Mouse (Mus musculus) embryo, embryonic 11.5 days (tissue): ENCODE measurements around the gene Coro7.
"Not testable (repeated sequence)": the region's sequence is repeated elsewhere in the genome, so short reads cannot be mapped to it uniquely, and the experiment has no call there.

Experiments
- DNase-seq: peaks from one replicate; pipeline ENCODE4 v3.0.0-alpha.2; 2012; ENCODE audit warnings: low read depth, low spot score

The Coro7 gene

DNA sequence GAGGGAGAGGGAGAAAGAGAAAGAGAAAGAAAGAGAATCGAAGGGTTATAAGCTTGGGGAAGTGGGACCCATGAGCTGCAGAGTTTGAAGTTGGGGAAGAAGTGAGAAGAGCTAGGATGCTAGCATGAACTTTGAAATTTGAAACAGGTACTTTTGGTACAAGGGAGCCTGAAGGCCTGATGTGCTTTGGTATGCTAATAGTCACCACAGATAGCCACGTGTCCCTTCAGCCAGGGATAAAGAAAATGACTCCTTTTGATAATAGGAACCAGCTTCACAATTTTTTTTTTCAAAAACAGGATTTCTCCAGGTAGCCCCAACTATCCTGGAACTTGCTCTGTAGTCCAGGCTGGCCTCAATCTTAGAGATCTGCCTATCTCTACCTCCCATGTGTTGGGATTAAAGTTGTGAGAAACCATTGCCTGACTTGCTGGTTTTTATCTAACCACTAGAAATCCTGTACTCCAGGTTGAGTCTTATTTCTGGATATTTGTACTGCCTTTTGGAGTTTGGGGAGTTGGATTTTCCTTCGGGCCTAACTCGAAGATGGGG is 3.1 kb upstream of the Coro7 start:
- DNase-seq = no peak

DNA sequence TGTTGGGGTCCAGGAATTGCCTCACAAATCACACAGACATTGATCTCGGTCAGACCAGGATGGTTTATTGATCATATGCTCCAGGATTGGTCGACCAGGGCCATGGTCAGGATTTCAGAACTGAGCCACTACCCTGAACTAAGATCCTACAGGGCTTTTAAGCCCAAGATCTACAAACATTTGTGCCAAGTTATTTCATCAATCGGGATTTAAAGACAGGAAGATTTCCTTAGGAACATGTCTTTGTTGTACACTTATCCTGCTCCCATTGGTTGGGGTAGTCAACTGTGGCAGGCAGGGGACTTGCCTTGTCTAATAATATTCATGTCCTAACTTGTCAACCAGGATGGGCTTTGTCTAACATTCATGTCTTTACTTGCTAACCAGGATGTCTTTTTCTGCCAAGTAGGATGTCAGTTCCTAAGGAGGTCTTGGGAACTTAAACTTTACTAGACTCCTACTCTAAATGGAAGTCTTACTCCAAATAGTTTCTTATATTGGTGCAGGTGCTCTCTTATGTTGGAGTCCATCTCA is 1.4 kb upstream of the Coro7 start:
- DNase-seq = not testable (repeated sequence)

DNA sequence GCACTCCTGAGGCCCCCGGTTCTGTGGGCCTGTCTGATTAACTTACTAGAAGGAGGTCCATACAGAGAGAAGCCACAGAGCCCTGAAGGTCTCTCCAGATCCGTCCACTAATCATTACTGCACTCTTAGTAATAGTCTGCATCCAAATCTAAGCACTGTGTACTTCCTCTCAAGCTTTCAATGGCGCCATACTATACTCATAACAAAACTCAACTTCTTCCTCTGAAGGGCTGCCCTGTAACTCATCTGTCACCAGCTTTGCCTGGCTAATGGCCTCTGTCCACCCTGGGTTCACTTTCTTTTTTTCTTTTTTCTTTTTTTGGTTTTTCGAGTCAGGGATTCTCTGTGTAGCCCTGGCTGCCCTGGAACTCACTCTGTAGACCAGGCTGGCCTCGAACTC is 1.5 kb downstream of the Coro7 start:
- no peak for DNase-seq

GRCm38 (mm10) chr16:4676836-4677235 is 2.7 kb downstream of the Coro7 start:
- no peak for DNase-seq

DNA sequence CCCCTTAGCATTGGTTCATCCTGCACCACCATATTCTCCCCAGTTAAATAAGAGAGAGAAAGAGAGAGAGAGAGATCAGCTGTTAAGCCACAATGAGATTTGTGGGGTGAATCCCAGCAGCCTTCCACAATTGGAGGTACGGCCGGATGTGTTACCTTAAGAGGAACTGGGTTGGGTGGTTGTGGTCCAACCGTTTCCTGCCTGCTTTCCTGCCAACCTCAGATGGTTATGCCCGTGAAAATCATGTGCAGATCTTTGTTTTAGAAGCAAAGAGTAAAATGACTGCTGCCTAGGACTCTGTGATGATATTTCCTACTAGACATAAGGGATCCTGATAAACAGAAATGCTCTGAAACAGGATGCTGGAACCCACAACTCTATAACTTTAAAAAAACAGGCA is 5.5 kb downstream of the Coro7 start:
- DNase-seq = no peak

GRCm38 (mm10) chr16:4670317-4670716 is 9.3 kb downstream of the Coro7 start:
- DNase-seq = no peak

- DNase-seq = peak; percentile 87
Observed at GRCm38 (mm10) chr16:4667190-4667808, 12.3 kb downstream of the Coro7 start.

GRCm38 (mm10) chr16:4665726-4666125 is 13.9 kb downstream of the Coro7 start:
- DNase-seq = no peak

DNA sequence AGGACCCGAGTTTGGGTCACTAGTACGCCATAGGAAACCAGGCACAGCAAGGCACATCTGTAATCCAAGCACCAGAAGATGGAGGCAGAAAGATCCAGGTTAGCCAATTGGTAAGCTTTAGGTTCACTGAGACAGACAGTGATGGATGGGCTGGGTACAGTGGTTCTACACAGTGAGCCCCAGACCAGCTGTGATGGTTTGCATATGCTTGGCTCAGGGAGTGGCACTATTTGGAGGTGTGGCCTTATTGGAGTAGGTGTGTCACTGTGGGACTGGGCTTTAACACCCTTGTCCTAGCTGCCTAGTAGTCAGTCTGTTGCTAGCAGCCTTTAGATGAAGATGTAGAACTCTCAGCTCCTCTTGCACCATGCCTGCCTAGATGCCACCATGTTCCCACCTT is 15.8 kb downstream of the Coro7 start:
- no peak for DNase-seq

- DNase-seq = no peak
Observed at GRCm38 (mm10) chr16:4661605-4662004, 18.0 kb downstream of the Coro7 start.

- no peak for DNase-seq
Observed at GRCm38 (mm10) chr16:4659326-4659725, 20.3 kb downstream of the Coro7 start.

GRCm38 (mm10) chr16:4658781-4659245 is 20.8 kb downstream of the Coro7 start:
- peak; percentile 74 for DNase-seq

GRCm38 (mm10) chr16:4656571-4657081 is 23.0 kb downstream of the Coro7 start:
- no peak for DNase-seq

DNA sequence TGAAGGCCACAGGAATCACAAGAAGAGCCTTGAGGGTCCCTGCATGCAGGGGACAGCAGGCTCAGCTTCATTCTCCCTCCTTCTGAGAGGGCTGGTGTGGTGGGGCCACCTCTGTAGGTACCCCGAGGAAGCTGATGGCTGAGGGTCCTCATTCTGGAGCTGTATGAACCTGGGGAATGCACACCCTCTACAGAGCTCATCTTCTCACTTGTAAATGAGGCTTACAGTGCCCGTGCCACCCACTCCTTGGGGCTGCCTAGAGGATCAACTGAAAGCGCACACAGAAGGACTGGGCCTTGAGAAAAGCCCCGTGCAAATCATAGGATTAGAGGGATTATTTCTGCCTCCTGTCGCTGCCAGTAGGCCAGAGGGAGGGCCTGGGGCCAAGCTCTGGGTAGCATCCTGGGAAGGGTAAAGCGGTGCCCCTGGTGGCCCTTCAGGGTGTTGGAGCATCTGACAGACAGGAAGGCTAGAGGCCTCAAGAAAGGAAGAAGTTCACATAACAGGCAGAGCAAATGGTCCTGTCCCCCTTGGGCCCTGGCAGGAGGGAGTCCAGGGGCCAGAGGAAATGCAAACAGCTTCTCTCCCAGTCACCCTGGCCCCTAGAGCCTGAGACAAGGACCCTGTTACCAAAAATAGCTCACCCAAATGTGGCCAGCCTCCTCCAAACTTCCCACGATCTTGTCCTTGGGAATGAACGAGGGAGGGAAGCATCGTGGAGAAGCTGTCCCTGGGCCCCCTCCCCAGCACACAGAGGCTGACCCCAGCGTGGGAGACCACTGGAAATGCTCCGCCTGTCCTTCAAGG is 23.6 kb downstream of the Coro7 start:
- DNase-seq = no peak

- no peak for DNase-seq
Observed at GRCm38 (mm10) chr16:4655251-4655734, 24.3 kb downstream of the Coro7 start.

- DNase-seq = no peak
Observed at GRCm38 (mm10) chr16:4654706-4655105, 24.9 kb downstream of the Coro7 start.

GRCm38 (mm10) chr16:4652707-4653416 is 26.7 kb downstream of the Coro7 start:
- DNase-seq = no peak

- DNase-seq = peak; percentile 45
Observed at GRCm38 (mm10) chr16:4651624-4652023, 28.0 kb downstream of the Coro7 start.

GRCm38 (mm10) chr16:4651081-4651480 is 28.5 kb downstream of the Coro7 start:
- no peak for DNase-seq

DNA sequence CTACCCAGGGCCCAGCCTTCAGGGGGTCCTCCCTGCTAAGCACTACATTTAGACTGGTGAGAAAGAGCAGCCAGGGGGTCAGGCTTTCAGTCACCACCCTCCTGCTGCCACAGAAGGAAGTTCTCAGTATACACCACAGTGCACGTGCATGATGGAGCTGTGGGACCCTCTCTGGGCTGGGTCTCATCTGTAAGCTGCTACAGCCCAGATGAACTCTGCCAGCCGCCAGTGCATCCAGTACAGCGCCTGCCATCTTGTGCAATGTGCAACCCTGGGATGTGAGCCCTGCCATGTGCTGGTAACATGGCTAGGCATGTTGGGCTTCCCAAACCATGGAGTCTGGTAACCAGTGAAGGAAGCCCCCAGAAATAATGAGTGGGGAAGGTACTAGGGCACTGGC is 29.4 kb downstream of the Coro7 start:
- DNase-seq = no peak

DNA sequence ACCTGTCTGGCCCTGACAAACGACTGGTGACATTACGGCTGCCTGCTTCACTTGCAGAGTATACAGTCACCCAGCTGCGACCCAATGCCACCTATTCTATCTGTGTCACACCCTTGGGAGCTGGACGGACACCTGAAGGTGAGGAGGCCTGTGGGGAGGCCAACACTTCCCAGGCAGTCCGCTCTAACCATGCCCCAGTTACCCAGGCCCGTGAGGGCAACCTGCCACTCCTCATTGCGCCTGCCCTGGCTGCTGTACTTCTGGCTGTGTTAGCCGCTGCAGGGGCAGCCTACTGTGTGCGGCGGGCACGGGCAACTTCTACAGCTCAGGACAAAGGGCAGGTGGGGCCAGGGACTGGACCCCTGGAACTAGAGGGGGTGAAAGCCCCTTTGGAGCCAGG is 29.9 kb downstream of the Coro7 start:
- DNase-seq = no peak

DNA sequence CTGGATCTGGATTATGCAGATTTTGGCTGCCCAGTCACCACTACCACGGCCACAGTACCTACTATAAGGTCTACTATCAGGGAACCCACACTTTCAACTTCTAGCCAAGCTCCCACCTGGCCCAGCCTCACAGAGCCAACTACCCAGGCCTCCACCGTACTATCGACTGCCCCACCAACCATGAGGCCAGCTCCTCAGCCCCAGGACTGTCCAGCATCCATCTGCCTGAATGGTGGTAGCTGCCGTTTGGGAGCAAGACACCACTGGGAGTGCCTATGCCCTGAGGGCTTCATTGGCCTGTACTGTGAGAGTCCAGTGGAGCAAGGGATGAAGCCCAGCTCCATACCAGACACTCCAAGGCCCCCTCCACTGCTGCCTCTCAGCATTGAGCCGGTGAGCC is 30.4 kb downstream of the Coro7 start:
- no peak for DNase-seq
